Mouse (Mus musculus) left cerebral cortex, adult 9 months (tissue): ENCODE measurements around the gene Moap1.

ENCODE experiments used
- DNase-seq, 2 experiments: peaks; one replicate each; pipeline ENCODE4 v3.0.0; 2022; ENCODE audit warnings: low spot score in 2 of 2

The Moap1 gene

DNA sequence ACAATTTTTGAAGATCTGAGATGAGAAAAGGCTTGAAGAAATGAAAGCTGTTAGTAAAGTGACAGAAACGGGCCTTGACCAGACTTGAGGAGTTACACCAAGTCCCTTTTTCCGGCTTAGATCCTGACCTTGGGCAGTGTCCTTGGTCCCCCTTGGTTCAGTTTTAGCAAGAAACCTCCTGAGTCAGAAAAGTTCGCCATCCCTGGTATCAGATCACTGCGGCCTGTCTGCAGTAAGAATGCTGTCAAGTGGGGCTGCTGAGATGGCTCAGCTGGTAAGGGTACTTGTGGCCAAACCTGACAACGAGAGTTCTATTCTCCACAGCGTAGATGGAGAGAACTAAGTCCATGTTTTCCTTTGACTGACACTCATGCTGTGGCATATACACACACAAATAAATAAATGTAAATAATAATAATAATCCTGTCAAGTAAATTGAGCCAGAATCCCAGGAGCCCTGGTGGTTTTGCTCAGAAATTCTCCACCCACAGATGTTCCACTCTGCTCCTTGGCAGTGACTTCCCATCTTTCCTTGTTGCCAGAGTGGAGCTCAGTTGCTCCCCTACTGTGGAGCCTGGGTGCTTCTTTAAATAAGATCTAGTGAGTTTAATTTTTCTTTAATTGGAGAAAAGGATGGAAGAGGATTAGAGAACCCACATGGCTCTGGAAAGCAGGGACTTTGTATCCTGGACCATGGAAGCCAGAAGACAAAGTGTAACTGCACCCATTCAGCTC is 37.4 kb downstream of the Moap1 start:
- no peak for DNase-seq

DNA sequence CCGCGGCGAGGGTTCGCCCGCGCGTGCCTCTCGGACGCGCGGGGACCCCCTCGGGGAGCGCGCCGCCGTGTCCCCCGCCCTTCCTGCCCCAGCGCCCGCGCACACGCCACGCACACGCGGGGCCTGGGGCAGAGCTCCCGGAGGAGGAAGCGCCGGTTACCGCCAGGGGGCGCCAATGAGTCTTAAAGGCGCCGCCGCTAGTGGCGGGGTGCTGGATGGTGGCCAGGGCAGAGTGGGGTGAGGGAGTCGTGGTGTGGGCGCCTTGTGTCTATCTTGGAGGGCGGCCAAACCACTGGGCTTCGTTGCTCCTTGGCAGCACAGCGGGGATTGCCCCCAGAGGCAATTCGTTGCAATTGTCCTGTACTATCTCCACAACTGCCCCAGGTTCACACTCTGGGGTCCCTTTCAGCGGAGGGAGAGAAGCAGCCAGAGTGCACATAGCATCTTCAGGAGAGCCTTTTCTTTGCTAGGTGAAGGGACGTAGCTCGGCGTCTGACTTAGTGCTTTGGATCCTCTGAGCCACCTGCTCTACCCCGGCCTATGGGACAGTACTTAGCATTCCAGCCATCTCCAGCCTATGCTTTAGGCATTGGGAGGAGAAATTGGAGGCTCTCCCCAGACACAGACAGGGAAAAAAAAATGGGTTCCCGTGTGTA is 38.1 kb downstream of the Moap1 start:
- peak; percentile 75 to 92 for DNase-seq

DNA sequence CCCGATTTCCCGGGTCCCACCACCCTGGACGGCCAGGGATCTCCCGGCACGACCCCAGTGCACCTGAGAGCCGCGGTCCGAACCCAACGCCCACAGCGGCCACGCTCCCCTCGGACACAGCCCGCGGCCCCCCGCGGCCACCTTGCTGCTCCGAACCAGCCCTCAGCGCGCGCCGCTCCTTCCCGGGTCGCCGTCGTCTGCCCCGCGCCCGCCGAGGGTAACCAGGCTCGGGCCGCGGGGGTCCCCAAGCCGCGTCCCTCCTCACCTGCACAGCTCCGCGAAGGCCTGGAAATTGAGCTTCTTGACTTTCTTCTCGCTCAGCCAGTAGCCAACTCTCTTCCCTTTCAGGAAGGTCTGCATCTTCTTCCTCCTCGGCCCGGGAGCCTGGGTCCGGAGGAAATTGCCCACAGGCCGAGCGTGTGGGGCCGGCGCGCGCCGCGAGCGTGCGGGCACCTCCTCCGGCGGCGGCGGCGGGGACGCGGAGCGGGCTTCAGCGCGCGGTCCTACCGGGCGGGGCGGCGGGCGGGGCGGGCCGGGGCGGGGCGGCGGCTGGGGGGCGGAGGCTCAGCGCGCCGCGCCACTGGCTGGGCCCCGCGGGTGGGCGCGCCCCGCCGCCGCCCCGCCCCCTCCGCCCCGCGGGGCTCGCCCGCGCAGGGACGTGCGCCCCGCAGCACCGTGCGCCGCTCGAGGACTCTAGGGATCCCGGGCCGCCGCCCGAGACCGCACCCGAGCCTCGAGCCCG is 38.8 kb downstream of the Moap1 start, which contains the start of gene Itpk1:
Itpk1 (minus strand) TSS at position 474 of the 742 bp plus-strand sequence.
- peak in 1 of 2 experiments; percentile 35 for DNase-seq

DNA sequence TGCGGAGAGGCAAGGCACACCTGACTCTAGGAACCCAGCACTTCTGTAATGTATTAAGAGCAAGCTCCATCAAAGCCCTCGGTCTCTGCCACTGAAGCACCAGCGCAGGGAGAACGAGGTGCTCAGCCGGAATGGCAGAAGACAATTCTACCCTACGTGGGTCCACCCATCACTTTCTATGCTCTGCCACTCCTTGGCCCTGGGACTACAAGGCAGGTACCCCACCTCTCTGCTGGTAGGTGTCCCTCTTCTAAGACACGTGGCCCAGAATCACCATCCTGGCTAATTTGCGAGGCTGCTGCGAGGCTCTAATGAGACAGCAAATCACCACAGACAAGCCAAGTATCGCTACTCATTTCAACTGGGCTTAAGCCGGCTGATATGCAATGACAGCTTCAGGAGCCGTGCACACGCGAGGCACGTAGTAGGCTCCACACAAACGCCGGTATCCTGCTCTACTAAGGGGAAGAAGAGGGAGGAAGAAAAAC is 39.5 kb downstream of the Moap1 start:
- DNase-seq, result no peak

DNA sequence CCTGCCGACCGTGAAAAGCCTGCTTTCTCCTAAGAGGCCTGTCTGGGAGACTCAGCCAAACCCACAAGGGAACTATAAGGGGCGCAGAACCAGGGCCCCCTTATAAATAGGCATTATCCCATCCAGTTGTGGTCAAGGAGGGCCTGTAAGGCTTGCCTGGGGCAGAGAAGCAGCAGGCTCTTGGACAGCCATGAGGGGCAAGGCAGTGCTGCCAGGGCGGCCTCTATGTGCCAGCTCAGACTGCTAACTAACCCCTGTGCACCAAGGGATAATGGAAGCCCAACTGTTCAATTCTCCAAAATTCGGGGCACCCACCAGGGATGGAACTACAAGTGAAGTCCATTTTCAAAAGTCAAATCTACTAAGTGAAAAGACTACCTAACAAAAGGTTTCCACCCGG is 40.0 kb downstream of the Moap1 start:
- DNase-seq, result no peak

- peak in 1 of 2 experiments; percentile 68 for DNase-seq
Measured at GRCm38 (mm10) chr12:102703111-102703412, 40.4 kb downstream of the Moap1 start.

- peak in 1 of 2 experiments; percentile 82 for DNase-seq
Measured at GRCm38 (mm10) chr12:102702356-102703110, 40.9 kb downstream of the Moap1 start.

GRCm38 (mm10) chr12:102701691-102702207 is 41.7 kb downstream of the Moap1 start:
- DNase-seq, result no peak

DNA sequence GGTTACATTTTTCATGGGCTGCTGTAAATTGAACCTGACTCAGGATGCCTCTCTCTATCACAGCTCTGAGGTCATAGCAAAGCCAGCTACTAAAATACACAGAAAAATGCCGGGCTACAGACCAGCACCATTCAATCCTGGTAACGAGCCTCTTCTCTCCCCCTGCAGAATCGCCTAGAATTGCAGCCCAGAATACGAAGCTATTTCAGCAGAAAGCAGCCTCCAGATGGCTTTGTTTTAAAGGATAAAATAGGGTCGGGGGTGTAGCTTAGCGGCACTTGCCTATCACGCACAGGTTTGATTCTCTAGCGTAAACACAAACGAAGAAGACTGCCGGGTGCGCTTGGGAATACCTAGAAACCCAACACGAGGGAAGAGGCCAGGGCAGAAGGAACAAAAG is 43.0 kb downstream of the Moap1 start:
- no peak for DNase-seq

- DNase-seq, result no peak
Measured at GRCm38 (mm10) chr12:102699156-102699555, 44.3 kb downstream of the Moap1 start.

DNA sequence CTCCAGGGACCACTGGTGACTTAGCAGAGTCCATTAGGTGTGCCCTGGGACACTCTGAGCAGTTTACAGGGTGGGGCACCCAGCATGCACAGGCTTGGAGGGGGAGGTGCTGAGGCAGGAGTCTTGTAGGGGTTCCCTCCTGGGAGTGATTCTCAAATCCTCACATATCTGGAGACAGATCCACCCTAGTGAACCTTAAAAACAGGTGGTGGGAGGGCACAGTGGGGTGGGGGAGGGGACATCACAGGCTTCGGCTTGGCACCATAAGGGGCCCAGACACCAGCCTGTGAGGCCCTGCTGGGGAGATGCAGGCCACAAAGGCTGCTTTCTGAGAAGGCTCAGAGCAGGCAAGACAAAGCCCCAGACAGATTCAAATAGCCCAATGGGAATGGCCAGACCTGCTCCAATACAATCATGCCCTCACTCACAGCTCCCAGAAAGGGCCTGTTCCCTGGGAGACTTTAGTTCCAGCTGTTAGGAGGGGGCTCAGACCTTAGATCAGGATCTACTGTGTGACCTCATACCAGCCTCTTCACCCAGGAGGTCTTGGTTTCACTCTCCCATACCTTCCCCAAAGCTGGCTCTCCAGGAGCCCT is 45.3 kb downstream of the Moap1 start:
- no peak for DNase-seq

DNA sequence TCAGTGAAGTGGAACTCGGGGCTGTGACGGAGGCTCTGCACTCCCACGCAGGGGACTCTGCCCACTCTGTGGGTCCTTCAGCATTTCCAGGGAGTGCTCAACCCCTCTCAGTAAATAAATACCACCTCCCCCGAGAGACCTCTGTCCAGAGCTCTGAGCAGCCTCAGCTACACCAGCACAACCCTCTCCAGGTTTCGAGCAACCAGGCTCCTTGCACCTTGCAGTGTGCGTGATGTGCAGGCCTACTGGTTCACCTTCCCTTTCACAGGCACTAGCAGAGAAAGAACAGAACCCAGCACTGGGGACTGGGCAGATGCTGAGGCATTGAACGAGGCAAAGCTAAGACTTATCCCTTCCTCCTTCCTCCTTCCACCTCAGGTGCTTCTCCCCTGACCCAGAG is 46.1 kb downstream of the Moap1 start:
- DNase-seq, result no peak

GRCm38 (mm10) chr12:102696635-102697354 is 46.7 kb downstream of the Moap1 start:
- DNase-seq, result no peak

DNA sequence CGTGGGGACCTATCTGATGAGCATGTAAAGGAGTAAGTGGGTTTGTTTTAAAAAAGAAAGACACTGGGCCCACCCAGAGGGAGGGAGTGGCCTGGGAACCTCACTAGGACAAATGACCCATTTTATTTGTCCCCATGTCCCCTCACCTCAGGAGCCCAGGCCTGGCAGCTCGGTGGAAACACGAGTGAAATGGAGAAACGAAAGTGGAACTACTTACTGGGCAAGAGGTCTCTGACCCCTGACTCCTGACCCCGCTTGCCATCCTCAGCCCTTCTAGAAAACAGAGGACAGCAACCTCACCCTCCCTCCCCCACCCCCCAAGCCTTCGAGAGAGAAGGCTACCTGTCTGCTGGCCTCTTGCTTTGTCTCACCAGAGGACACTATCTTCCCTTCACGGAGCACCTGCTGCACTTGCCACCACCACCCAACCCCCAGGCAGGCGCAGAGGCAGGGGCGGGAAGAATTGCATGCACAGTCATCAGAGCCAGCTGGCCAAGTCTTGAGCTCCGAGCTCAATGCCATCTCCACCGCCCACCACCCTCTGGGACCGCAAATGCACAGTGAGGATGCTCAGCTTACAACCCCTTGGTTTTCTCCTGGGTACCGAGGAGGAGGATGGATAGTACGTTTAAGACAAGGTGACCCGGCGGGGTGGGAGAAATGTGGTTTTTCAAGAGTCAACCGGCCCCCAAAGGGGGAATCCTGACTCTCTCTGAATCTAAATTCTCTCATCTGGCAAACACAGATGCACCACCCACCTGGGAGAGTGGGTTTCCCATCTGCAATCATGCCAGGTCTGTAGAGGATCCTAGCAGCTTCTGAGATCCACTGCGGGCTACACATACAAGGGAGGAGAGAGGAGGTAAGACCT is 47.9 kb downstream of the Moap1 start:
- DNase-seq, result peak; percentile 53 to 88
